Mouse (Mus musculus) ES-Bruce4 (cell line): ENCODE measurements at regions not wholly inside any gene's neighbourhood (a gene's known extent, or its start where the extent isn't known, plus 50 kb on each side); places are given as distances from the start of the nearest gene placed in this dataset.
A peak's percentile ranks its signal among the peaks of the same experiment; 100 is the strongest.

Experiments
- H3K27ac ChIP-seq: 2 replicates; pipeline ENCODE4 v1.5.1; 2012; ENCODE audit warnings: low read length, inconsistent platforms; ENCODE audit not compliant: insufficient read depth
- H3K27me3 ChIP-seq: 2 replicates; pipeline ENCODE4 v1.6.1; 2012; ENCODE audit warnings: mild to moderate bottlenecking, low read length, inconsistent platforms; ENCODE audit not compliant: control insufficient read depth, poor library complexity, insufficient read depth, severe bottlenecking
- H3K36me3 ChIP-seq: 2 replicates; pipeline ENCODE4 v1.6.1; 2012; ENCODE audit warnings: inconsistent platforms, mild to moderate bottlenecking, low read length, moderate library complexity; ENCODE audit not compliant: control insufficient read depth, poor library complexity, insufficient read depth, severe bottlenecking
- H3K4me1 ChIP-seq: one replicate; pipeline ENCODE4 v1.8.1; 2011; ENCODE audit warnings: low read length; ENCODE audit not compliant: control insufficient read depth, insufficient read depth
- H3K4me3 ChIP-seq: 2 replicates; pipeline ENCODE4 v1.5.1; 2011; ENCODE audit warnings: low read depth, mild to moderate bottlenecking, low read length
- H3K9ac ChIP-seq: 2 replicates; pipeline ENCODE4 v1.6.1; 2012; ENCODE audit warnings: low read depth, mild to moderate bottlenecking, inconsistent platforms; ENCODE audit not compliant: poor library complexity, severe bottlenecking
- H3K9me3 ChIP-seq: replicated peaks from 2 replicates; pipeline ENCODE4 v1.6.1; 2012; ENCODE audit warnings: mild to moderate bottlenecking, low read length, inconsistent platforms; ENCODE audit not compliant: control insufficient read depth, poor library complexity, insufficient read depth, severe bottlenecking
- CTCF ChIP-seq: IDR thresholded peaks from one replicate; pipeline ENCODE4 v1.8.1; 2011; ENCODE audit warnings: low read depth, low read length
- EP300 ChIP-seq: IDR thresholded peaks from 2 replicates; pipeline ENCODE4 v1.6.1; 2011; ENCODE audit warnings: low read depth, low read length; ENCODE audit not compliant: insufficient read depth
- POLR2A ChIP-seq: IDR thresholded peaks from one replicate; pipeline ENCODE4 v1.8.1; 2011; ENCODE audit warnings: low read length; ENCODE audit not compliant: insufficient read depth

- Histone ChIP-seq H3K27me3 (no peaks in the 10 kb centered on the region), H3K36me3 (no peaks in the 10 kb centered on the region), H3K4me1 (peaks cover 7% of the 10 kb centered on the region), H3K27ac (no peak overlapping the region), H3K9ac (no peak overlapping the region), H3K9me3 (no peaks in the 10 kb centered on the region), H3K4me3 (no peak overlapping the region)
- TF ChIP-seq EP300 (peak; percentile 68; the same call in 1 of the 2 replicates), CTCF (no peak)
These were observed 89.9 kb upstream of the 1600014C23Rik start for GRCm38 (mm10) chr17:45823501-45823900.

GRCm38 (mm10) chr17:45822427-45822826, 88.8 kb upstream of the 1600014C23Rik start:
- H3K4me3 ChIP-seq, result no peak overlapping the region
- H3K36me3 ChIP-seq, result no peaks in the 10 kb centered on the region
- peaks cover 7% of the 10 kb centered on the region for H3K4me1 ChIP-seq
- no peak for TF ChIP-seq POLR2A
- TF ChIP-seq CTCF, result no peak
- 0 out of 2 replicates have a peak, but pooled peaks have one; percentile 30 for TF ChIP-seq EP300
- no peak overlapping the region for H3K9ac ChIP-seq
- H3K27ac ChIP-seq, result no peak overlapping the region
- H3K9me3 ChIP-seq, result no peaks in the 10 kb centered on the region
- no peaks in the 10 kb centered on the region for H3K27me3 ChIP-seq

DNA sequence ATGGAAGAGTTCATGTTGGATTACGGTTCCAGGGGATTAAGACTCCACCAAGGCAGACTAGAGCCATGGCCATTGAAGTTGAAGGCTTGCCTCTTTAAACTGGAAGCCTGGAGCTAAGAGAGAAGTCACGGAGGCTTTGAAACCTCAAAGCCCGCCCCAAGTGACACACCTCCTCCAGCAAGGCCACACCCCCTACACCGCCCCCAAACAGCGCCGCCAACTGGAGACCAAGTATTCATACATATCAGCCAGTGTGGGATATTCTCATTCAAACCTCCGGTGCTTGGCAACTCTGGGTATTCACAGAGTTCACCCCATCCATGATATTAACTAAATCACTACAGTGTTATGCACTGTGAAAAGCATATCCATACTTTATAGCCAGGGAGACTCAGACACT, 87.7 kb upstream of the 1600014C23Rik start:
- Histone ChIP-seq H3K9ac (no peak overlapping the region), H3K27ac (no peak overlapping the region), H3K9me3 (no peaks in the 10 kb centered on the region), H3K4me1 (peaks cover 7% of the 10 kb centered on the region), H3K27me3 (no peaks in the 10 kb centered on the region), H3K36me3 (no peaks in the 10 kb centered on the region), H3K4me3 (no peak overlapping the region)
- peak; percentile 36 for TF ChIP-seq CTCF
- TF ChIP-seq POLR2A, result no peak

- TF ChIP-seq CTCF, result no peak
- TF ChIP-seq POLR2A, result no peak
- no peak for TF ChIP-seq EP300
- H3K4me1 ChIP-seq, result peaks cover 7% of the 10 kb centered on the region
- no peaks in the 10 kb centered on the region for H3K9me3 ChIP-seq
- no peaks in the 10 kb centered on the region for H3K27me3 ChIP-seq
- no peak overlapping the region for H3K9ac ChIP-seq
- H3K4me3 ChIP-seq, result no peak overlapping the region
- no peak overlapping the region for H3K27ac ChIP-seq
- H3K36me3 ChIP-seq, result no peaks in the 10 kb centered on the region
These were observed 85.5 kb upstream of the 1600014C23Rik start for GRCm38 (mm10) chr17:45819143-45819542.

DNA sequence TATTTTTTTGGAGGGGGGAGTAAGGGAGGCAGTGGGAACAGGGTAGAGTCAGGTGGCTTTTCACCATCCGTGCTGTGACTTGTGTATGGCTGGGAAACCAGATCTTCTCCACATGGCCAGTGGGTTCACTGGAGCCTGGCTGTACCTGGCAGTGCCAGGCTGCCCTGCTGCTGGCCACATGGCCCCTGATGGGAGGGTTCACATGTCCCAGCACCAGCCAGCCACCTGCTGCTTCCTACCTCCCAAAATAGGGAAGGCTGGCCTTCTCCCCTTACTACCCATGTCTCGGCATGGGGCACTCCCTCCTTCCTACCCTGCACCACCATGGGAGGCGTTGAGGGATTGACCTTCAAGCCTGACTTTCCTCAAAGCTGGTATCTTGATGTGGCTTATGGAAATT, 82.9 kb upstream of the 1600014C23Rik start:
- Histone ChIP-seq H3K4me1 (no peaks in the 10 kb centered on the region), H3K27ac (no peak overlapping the region), H3K9me3 (no peaks in the 10 kb centered on the region), H3K4me3 (no peak overlapping the region), H3K9ac (no peak overlapping the region), H3K27me3 (no peaks in the 10 kb centered on the region), H3K36me3 (no peaks in the 10 kb centered on the region)
- TF ChIP-seq CTCF (no peak), EP300 (no peak), POLR2A (no peak)

- Histone ChIP-seq H3K4me3 (no peak overlapping the region), H3K9ac (no peak overlapping the region), H3K9me3 (no peaks in the 10 kb centered on the region), H3K36me3 (no peaks in the 10 kb centered on the region), H3K4me1 (no peaks in the 10 kb centered on the region), H3K27ac (no peak overlapping the region), H3K27me3 (no peaks in the 10 kb centered on the region)
- TF ChIP-seq CTCF (no peak), EP300 (no peak), POLR2A (no peak)
These were observed 82.2 kb upstream of the 1600014C23Rik start for GRCm38 (mm10) chr17:45815833-45816232.

GRCm38 (mm10) chr17:45815341-45815740, 81.7 kb upstream of the 1600014C23Rik start:
- Histone ChIP-seq H3K4me3 (no peak overlapping the region), H3K9ac (no peak overlapping the region), H3K36me3 (no peaks in the 10 kb centered on the region), H3K9me3 (no peaks in the 10 kb centered on the region), H3K4me1 (no peaks in the 10 kb centered on the region), H3K27ac (no peak overlapping the region), H3K27me3 (no peaks in the 10 kb centered on the region)
- TF ChIP-seq CTCF (no peak), EP300 (no peak), POLR2A (no peak)
